Mouse (Mus musculus): ENCODE results near the gene Inhbe. TPM values are rescaled to one million over a fixed set of nuclear protein-coding genes. Genes with fewer than 3 reads are reported as not detected.

Inhbe gene
- polyA plus RNA-seq (2015; fragmentation: Nextera tagmentation; extraction: Ambion mirVana): 0.71 and 0.82 TPM in 2 replicates

GRCm38 (mm10) chr10:127353909-127354895, at the start of gene Inhbe:
Inhbe (minus strand) TSS chr10:127354411.
- ATAC-seq (ENCODE audit: insufficient read depth): no peak
- H3K27ac ChIP-seq (replicated peaks): peak within 1 kb of the TSS; percentile 54
- 53% methylated on average over 18 of the region's 18 CpGs for WGBS (ENCODE audit: insufficient replicate concordance)
- H3K9me3 ChIP-seq (replicated peaks): no peaks in the 10 kb centered on the region
- H3K4me1 ChIP-seq (replicated peaks): peaks cover 16% of the 10 kb centered on the region
- no peaks in the 10 kb centered on the region for H3K36me3 ChIP-seq (replicated peaks)
- H3K4me2 ChIP-seq: no peak within 1 kb of the TSS
- H3K27me3 ChIP-seq: peaks cover 20% of the 10 kb centered on the region
- no peak within 1 kb of the TSS for H3K9ac ChIP-seq
- no peak within 1 kb of the TSS for H3K4me3 ChIP-seq (replicated peaks)

DNA sequence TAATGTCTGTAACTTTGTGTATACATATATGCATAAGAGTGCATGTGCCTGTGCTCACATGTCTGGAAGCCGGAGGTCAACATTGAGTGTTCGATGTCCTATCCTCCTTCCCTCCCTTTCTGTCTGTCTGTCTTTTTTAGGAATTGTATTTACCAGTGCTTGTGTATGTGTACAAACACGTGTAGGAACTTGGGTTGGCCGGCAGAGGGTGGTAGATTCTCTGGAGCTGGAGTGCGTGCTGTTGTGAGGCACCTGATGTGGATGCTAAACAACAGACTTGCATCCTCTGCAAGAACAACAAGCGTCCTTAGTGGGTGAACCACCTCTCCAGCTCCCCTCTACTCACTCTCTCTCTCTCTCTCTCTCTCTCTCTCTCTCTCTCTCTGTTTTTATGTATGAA, 37.6 kb upstream of the Inhbe start:
- no peak overlapping the region for H3K9ac ChIP-seq
- 78% methylated on average over 6 of the region's 6 CpGs for WGBS (ENCODE audit: insufficient replicate concordance)
- H3K27me3 ChIP-seq: no peaks in the 10 kb centered on the region
- H3K4me1 ChIP-seq (replicated peaks): no peaks in the 10 kb centered on the region
- H3K4me2 ChIP-seq: no peak overlapping the region
- H3K27ac ChIP-seq (replicated peaks): no peak overlapping the region
- no peak overlapping the region for H3K4me3 ChIP-seq (replicated peaks)
- H3K9me3 ChIP-seq (replicated peaks): no peaks in the 10 kb centered on the region
- no peak for ATAC-seq (ENCODE audit: insufficient read depth)
- H3K36me3 ChIP-seq (replicated peaks): peaks cover 28% of the 10 kb centered on the region

DNA sequence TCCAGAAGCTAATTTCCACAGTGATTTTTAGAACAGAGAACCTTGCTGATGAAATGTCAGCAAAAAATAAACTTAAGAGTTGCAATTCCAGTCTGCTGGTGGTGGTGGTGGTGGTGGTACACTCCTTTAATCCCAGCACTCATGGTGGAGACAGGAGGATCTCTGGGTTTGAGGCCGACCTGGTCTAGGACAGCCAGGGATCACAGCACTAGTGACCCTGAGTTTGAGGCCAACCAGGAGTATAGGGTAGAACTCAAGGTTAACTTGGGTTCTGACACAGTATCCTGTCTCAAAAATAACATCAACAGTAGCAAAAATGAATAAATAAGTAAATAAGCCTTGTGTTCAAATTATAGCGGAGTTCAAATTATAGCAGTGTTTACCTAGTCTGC, 27.5 kb upstream of the Inhbe start:
- Histone ChIP-seq H3K36me3 (replicated peaks) (no peaks in the 10 kb centered on the region), H3K4me2 (peak overlapping the region; percentile 90), H3K9ac (peak overlapping the region; percentile 76)

GRCm38 (mm10) chr10:127380767-127381742, 26.8 kb upstream of the Inhbe start:
- Histone ChIP-seq H3K36me3 (replicated peaks) (no peaks in the 10 kb centered on the region), H3K9me3 (replicated peaks) (no peaks in the 10 kb centered on the region), H3K4me2 (peak overlapping the region; percentile 90), H3K27ac (replicated peaks) (peak overlapping the region; percentile 88), H3K9ac (peak overlapping the region; percentile 76), H3K4me3 (replicated peaks) (peak overlapping the region; percentile 80), H3K27me3 (no peaks in the 10 kb centered on the region), H3K4me1 (replicated peaks) (peaks cover 36% of the 10 kb centered on the region)
- peak; percentile 81 for ATAC-seq (ENCODE audit: insufficient read depth)
- 1% methylated on average over 69 of the region's 79 CpGs for WGBS (ENCODE audit: insufficient replicate concordance)

More for the DNA sequence above, 27.5 kb upstream of the Inhbe start:
- H3K27me3 ChIP-seq: no peaks in the 10 kb centered on the region
- peak overlapping the region; percentile 88 for H3K27ac ChIP-seq (replicated peaks)
- H3K4me1 ChIP-seq (replicated peaks): peaks cover 36% of the 10 kb centered on the region
- H3K9me3 ChIP-seq (replicated peaks): no peaks in the 10 kb centered on the region
- 43% methylated on average over 2 of the region's 2 CpGs for WGBS (ENCODE audit: insufficient replicate concordance)
- ATAC-seq (ENCODE audit: insufficient read depth): no peak
- peak overlapping the region; percentile 80 for H3K4me3 ChIP-seq (replicated peaks)

GRCm38 (mm10) chr10:127380251-127380691, 26.1 kb upstream of the Inhbe start, which contains the start of gene R3hdm2:
R3hdm2 (plus strand) TSS chr10:127380327.
- Histone ChIP-seq H3K4me3 (replicated peaks) (peak within 1 kb of the TSS; percentile 80), H3K9me3 (replicated peaks) (no peaks in the 10 kb centered on the region), H3K9ac (peak within 1 kb of the TSS; percentile 76), H3K36me3 (replicated peaks) (no peaks in the 10 kb centered on the region), H3K27ac (replicated peaks) (peak within 1 kb of the TSS; percentile 88), H3K4me2 (peak within 1 kb of the TSS; percentile 90), H3K27me3 (no peaks in the 10 kb centered on the region), H3K4me1 (replicated peaks) (peaks cover 32% of the 10 kb centered on the region)
- under 1% methylated on average over 52 of the region's 53 CpGs for WGBS (ENCODE audit: insufficient replicate concordance)
- ATAC-seq (ENCODE audit: insufficient read depth): peak; percentile 98

- no peaks in the 10 kb centered on the region for H3K36me3 ChIP-seq (replicated peaks)
- peak overlapping the region; percentile 90 for H3K4me2 ChIP-seq
- H3K27me3 ChIP-seq: no peaks in the 10 kb centered on the region
- peak overlapping the region; percentile 88 for H3K27ac ChIP-seq (replicated peaks)
- no peak for ATAC-seq (ENCODE audit: insufficient read depth)
- peak overlapping the region; percentile 80 for H3K4me3 ChIP-seq (replicated peaks)
- H3K9ac ChIP-seq: peak overlapping the region; percentile 76
- H3K9me3 ChIP-seq (replicated peaks): no peaks in the 10 kb centered on the region
- H3K4me1 ChIP-seq (replicated peaks): peaks cover 32% of the 10 kb centered on the region
- WGBS (ENCODE audit: insufficient replicate concordance): 67% methylated on average over 8 of the region's 8 CpGs
These were observed 25.4 kb upstream of the Inhbe start for GRCm38 (mm10) chr10:127379654-127380053.

DNA sequence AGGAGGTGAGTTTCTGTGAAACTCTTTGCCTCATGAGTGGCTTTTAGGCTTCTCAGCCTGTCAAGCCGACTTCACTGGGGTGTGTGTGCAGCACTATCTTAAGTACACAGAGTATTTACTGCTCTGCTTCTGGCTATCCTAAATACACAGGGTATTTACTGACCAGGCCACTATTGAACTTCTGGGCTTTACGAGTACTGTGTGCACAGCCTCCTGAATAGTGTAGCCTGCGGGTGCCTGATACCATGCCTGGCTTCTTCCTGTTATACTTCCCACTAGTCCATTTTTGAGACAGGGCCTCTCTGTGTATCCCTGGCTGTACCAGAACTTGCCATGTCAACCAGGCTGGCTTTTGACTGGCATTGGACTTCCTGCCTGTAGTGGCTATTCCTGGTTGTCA, 23.5 kb upstream of the Inhbe start:
- Histone ChIP-seq H3K9ac (no peak overlapping the region), H3K27ac (replicated peaks) (peak overlapping the region; percentile 45), H3K27me3 (no peaks in the 10 kb centered on the region), H3K4me2 (no peak overlapping the region), H3K4me1 (replicated peaks) (peaks cover 29% of the 10 kb centered on the region), H3K9me3 (replicated peaks) (no peaks in the 10 kb centered on the region), H3K4me3 (replicated peaks) (no peak overlapping the region), H3K36me3 (replicated peaks) (no peaks in the 10 kb centered on the region)
- 44% methylated on average over 3 of the region's 3 CpGs for WGBS (ENCODE audit: insufficient replicate concordance)
- no peak for ATAC-seq (ENCODE audit: insufficient read depth)

DNA sequence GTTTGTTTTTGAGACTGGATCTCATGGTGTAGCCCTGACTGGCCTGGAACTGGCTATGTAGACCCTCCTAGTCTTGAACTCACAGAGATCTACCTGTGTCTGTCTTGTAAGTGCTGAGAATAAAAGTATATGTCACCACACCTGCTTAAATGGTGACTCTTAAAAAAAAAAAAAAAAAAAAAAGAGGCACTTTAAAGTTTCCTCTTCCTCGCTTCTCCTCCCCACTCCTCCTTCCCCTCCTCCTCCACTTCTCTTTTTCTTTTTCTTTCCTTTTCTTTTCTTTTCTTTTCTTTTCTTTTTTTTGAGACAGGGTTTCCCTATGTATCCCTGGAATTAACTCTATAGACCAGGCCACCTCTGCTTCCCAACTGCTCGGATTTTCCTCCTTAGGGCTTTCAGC, 16.8 kb upstream of the Inhbe start:
- Histone ChIP-seq H3K36me3 (replicated peaks) (no peaks in the 10 kb centered on the region), H3K27me3 (no peaks in the 10 kb centered on the region), H3K9me3 (replicated peaks) (no peaks in the 10 kb centered on the region), H3K27ac (replicated peaks) (0 out of 2 replicates have a peak overlapping the region, but pooled peaks have one; percentile 70), H3K9ac (no peak overlapping the region), H3K4me1 (replicated peaks) (peaks cover 2% of the 10 kb centered on the region; the same call in 1 of the 2 replicates), H3K4me3 (replicated peaks) (no peak overlapping the region), H3K4me2 (no peak overlapping the region)
- no peak for ATAC-seq (ENCODE audit: insufficient read depth)
- WGBS (ENCODE audit: insufficient replicate concordance): 41% methylated on average over 2 of the region's 2 CpGs

DNA sequence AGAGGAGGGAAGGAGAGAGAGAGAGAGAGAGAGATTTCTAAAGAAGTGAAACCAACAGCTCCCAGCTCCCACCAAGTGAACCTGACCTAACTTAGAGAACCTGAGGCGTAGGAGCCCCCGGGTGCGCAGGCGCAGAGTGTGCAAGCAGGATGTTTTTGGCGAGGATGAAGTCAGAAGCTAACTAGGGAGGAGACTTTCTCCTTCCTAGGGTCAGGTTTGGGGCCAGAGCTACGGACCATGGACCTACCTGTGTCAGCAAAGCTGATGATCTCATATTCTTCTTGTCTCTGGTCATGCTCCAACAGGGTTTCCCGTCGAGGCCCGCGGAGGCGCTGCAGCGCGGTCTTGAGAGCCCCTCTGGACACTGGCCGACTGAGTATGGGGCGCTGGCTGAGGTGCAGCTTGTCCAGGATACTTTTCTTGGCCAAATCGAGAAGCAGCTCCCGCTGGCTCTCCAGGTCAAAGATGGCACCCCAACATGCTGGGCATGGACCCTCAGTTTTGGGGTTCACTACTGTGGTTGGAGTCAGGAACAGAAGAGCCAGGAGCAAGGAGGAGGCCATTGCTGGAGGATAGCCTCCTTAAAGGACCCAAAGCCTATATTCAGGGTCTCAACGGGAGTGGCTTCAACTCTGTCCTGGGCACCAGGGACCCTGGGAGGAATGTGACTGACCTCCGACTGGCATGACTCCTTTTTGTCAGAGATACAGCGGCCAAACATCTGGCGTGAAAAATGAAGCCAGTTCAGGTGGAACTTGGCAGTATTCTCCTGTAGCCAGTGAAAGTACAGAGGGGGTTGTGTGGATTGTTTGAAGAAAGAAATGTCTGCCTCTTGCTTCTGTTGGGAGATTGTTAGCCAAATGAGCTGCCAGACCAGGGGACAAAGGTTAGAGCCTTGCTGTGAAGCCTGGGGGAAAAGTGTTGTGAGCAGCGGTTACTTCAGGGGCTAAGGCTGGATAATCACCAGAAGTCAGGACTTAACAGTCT, 15.9 kb upstream of the Inhbe start, which contains the start of gene Inhbc:
Gene Inhbc (minus strand): TSS at position 598 of the 987 bp plus-strand sequence.
- ATAC-seq (ENCODE audit: insufficient read depth): 0 out of 2 replicates have a peak, but pooled peaks have one; percentile 14
- WGBS (ENCODE audit: insufficient replicate concordance): 65% methylated on average over 22 of the region's 22 CpGs

More for the DNA sequence above, 15.9 kb upstream of the Inhbe start, which contains the start of gene Inhbc:
- Histone ChIP-seq H3K27ac (replicated peaks) (peak within 1 kb of the TSS; percentile 70), H3K27me3 (no peaks in the 10 kb centered on the region), H3K9me3 (replicated peaks) (no peaks in the 10 kb centered on the region), H3K36me3 (replicated peaks) (no peaks in the 10 kb centered on the region), H3K4me3 (replicated peaks) (no peak within 1 kb of the TSS), H3K4me2 (peak within 1 kb of the TSS; percentile 41), H3K4me1 (replicated peaks) (peaks cover 2% of the 10 kb centered on the region; the same call in 1 of the 2 replicates), H3K9ac (no peak within 1 kb of the TSS)

Data from liver, embryonic 15.5 days (tissue).